Mouse (Mus musculus): Measurements from ENCODE around the gene Rbpj. TPM values are rescaled to one million over a fixed set of nuclear protein-coding genes. Genes with fewer than 3 reads are reported as not detected.

Gene Rbpj
- polyA plus RNA-seq, 1 experiment from 2014 or later, result 12.3 TPM

GRCm38 (mm10) chr5:53466422-53467333, 726 bp downstream of the Rbpj start:
- no peak overlapping the region for H3K27ac ChIP-seq (replicated peaks)
- no peak overlapping the region for H3K9ac ChIP-seq (ENCODE audit: low read length)
- TF ChIP-seq CTCF (IDR thresholded peaks at IDR 0.05; ENCODE audit: low read depth), result no peak
- TF ChIP-seq EP300 (optimal IDR thresholded peaks at IDR 0.05), result no peak
- no peak for DNase-seq (ENCODE audit: low spot score)
- 75% methylated on average over 16 of the region's 16 CpGs for WGBS
- H3K4me3 ChIP-seq (ENCODE audit: low read depth, low read length), result no peak overlapping the region
- peaks cover 5% of the 10 kb centered on the region for H3K4me1 ChIP-seq (replicated peaks; ENCODE audit: control insufficient read depth, insufficient read depth)
- no peak overlapping the region for H3K4me2 ChIP-seq (replicated peaks; ENCODE audit: low read depth)
- H3K9me3 ChIP-seq (ENCODE audit: control insufficient read depth, low read length), result no peaks in the 10 kb centered on the region
- H3K27me3 ChIP-seq (ENCODE audit: control insufficient read depth, insufficient read depth, low read length), result no peaks in the 10 kb centered on the region
- H3K36me3 ChIP-seq (ENCODE audit: control insufficient read depth, insufficient read depth, low read length), result no peaks in the 10 kb centered on the region
- no peak for ATAC-seq (ENCODE audit: low FRiP score, low TSS enrichment)

- Histone ChIP-seq H3K4me2 (replicated peaks; ENCODE audit: low read depth) (no peak overlapping the region), H3K27me3 (ENCODE audit: control insufficient read depth, insufficient read depth, low read length) (no peaks in the 10 kb centered on the region), H3K9me3 (ENCODE audit: control insufficient read depth, low read length) (no peaks in the 10 kb centered on the region), H3K4me1 (replicated peaks; ENCODE audit: control insufficient read depth, insufficient read depth) (peaks cover 5% of the 10 kb centered on the region), H3K9ac (ENCODE audit: low read length) (no peak overlapping the region), H3K4me3 (ENCODE audit: low read depth, low read length) (no peak overlapping the region), H3K27ac (replicated peaks) (no peak overlapping the region), H3K36me3 (ENCODE audit: control insufficient read depth, insufficient read depth, low read length) (no peaks in the 10 kb centered on the region)
- 74% methylated on average over 9 of the region's 9 CpGs for WGBS
- DNase-seq (ENCODE audit: low spot score), result no peak
- no peak for TF ChIP-seq CTCF (IDR thresholded peaks at IDR 0.05; ENCODE audit: low read depth)
- no peak for TF ChIP-seq EP300 (optimal IDR thresholded peaks at IDR 0.05)
- ATAC-seq (ENCODE audit: low FRiP score, low TSS enrichment), result no peak
These were observed 1.6 kb downstream of the Rbpj start for GRCm38 (mm10) chr5:53467602-53468001.

- TF ChIP-seq CTCF (IDR thresholded peaks at IDR 0.05; ENCODE audit: low read depth) (no peak), EP300 (optimal IDR thresholded peaks at IDR 0.05) (no peak)
- Histone ChIP-seq H3K27ac (replicated peaks) (no peak overlapping the region), H3K4me1 (replicated peaks; ENCODE audit: control insufficient read depth, insufficient read depth) (peaks cover 5% of the 10 kb centered on the region), H3K27me3 (ENCODE audit: control insufficient read depth, insufficient read depth, low read length) (no peaks in the 10 kb centered on the region), H3K9ac (ENCODE audit: low read length) (no peak overlapping the region), H3K4me3 (ENCODE audit: low read depth, low read length) (no peak overlapping the region), H3K9me3 (ENCODE audit: control insufficient read depth, low read length) (no peaks in the 10 kb centered on the region), H3K36me3 (ENCODE audit: control insufficient read depth, insufficient read depth, low read length) (no peaks in the 10 kb centered on the region), H3K4me2 (replicated peaks; ENCODE audit: low read depth) (no peak overlapping the region)
- ATAC-seq (ENCODE audit: low FRiP score, low TSS enrichment) (no peak), DNase-seq (ENCODE audit: low spot score) (no peak)
- 56% methylated on average over 8 of the region's 8 CpGs for WGBS
These were observed 2.4 kb downstream of the Rbpj start for GRCm38 (mm10) chr5:53468366-53468765.

GRCm38 (mm10) chr5:53469098-53469776, 3.3 kb downstream of the Rbpj start:
- DNase-seq (ENCODE audit: low spot score) (peak; percentile 24), ATAC-seq (ENCODE audit: low FRiP score, low TSS enrichment) (no peak)
- H3K4me2 ChIP-seq (replicated peaks; ENCODE audit: low read depth), result peak overlapping the region; percentile 37
- H3K36me3 ChIP-seq (ENCODE audit: control insufficient read depth, insufficient read depth, low read length), result no peaks in the 10 kb centered on the region
- H3K4me3 ChIP-seq (ENCODE audit: low read depth, low read length), result no peak overlapping the region; the same call in 1 of the 2 replicates
- 35% methylated on average over 6 of the region's 6 CpGs for WGBS
- H3K27ac ChIP-seq (replicated peaks), result no peak overlapping the region
- H3K27me3 ChIP-seq (ENCODE audit: control insufficient read depth, insufficient read depth, low read length), result no peaks in the 10 kb centered on the region
- TF ChIP-seq EP300 (optimal IDR thresholded peaks at IDR 0.05) (no peak), CTCF (IDR thresholded peaks at IDR 0.05; ENCODE audit: low read depth) (no peak)
- H3K9me3 ChIP-seq (ENCODE audit: control insufficient read depth, low read length), result no peaks in the 10 kb centered on the region
- H3K4me1 ChIP-seq (replicated peaks; ENCODE audit: control insufficient read depth, insufficient read depth), result peaks cover 5% of the 10 kb centered on the region
- H3K9ac ChIP-seq (ENCODE audit: low read length), result no peak overlapping the region

- Histone ChIP-seq H3K27me3 (ENCODE audit: control insufficient read depth, insufficient read depth, low read length) (no peaks in the 10 kb centered on the region), H3K4me2 (replicated peaks; ENCODE audit: low read depth) (peak overlapping the region; percentile 37), H3K36me3 (ENCODE audit: control insufficient read depth, insufficient read depth, low read length) (no peaks in the 10 kb centered on the region), H3K4me1 (replicated peaks; ENCODE audit: control insufficient read depth, insufficient read depth) (peaks cover 5% of the 10 kb centered on the region), H3K27ac (replicated peaks) (no peak overlapping the region), H3K4me3 (ENCODE audit: low read depth, low read length) (no peak overlapping the region; the same call in 1 of the 2 replicates), H3K9me3 (ENCODE audit: control insufficient read depth, low read length) (no peaks in the 10 kb centered on the region), H3K9ac (ENCODE audit: low read length) (no peak overlapping the region)
- ATAC-seq (ENCODE audit: low FRiP score, low TSS enrichment) (peak; percentile 38; the same call in 1 of the 2 replicates), DNase-seq (ENCODE audit: low spot score) (no peak)
- 46% methylated on average over 9 of the region's 9 CpGs for WGBS
- no peak for TF ChIP-seq EP300 (optimal IDR thresholded peaks at IDR 0.05)
- TF ChIP-seq CTCF (IDR thresholded peaks at IDR 0.05; ENCODE audit: low read depth), result no peak
These were observed 3.8 kb downstream of the Rbpj start for GRCm38 (mm10) chr5:53469777-53470131.

Measured in stomach, postnatal 0 days (tissue).